Mouse (Mus musculus): ENCODE data around the gene Sdccag8.

DNA sequence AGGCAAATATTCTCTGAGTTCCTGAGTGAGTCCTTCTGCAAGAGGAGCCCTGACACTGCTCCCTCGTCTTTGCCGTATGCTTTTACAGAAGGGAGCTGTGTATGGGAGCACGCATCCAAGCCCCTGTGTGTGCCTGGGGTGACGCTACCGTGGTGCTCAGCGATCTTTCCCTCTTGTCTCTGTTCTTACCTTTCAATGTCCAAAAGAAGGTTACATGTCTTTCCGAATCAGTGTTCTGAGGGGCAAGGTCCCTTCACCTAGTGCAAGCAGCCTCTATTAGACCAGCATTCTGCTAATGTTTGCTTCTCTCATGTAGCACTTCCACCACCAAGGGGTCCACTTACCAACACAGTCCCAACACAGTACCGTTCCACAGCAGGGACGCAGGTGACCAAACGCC, 117.1 kb downstream of the Sdccag8 start:
- TF ChIP-seq CTCF (conservative IDR thresholded peaks at IDR 0.05; ENCODE audit: insufficient read depth, insufficient read length, low read depth, low read length), result no peak
- TF ChIP-seq POLR2A (IDR thresholded peaks at IDR 0.05; ENCODE audit: low read depth, low read length), result no peak
